Mouse (Mus musculus) left cerebral cortex, adult 9 months (tissue): ENCODE measurements at regions not wholly inside any gene's neighbourhood (a gene's known extent, or its start where the extent isn't known, plus 50 kb on each side); places are given as distances from the start of the nearest gene placed in this dataset.

Source experiments
- DNase-seq, 2 experiments: peaks; one replicate each; pipeline ENCODE4 v3.0.0; 2022; ENCODE audit warnings: low spot score in 2 of 2

DNA sequence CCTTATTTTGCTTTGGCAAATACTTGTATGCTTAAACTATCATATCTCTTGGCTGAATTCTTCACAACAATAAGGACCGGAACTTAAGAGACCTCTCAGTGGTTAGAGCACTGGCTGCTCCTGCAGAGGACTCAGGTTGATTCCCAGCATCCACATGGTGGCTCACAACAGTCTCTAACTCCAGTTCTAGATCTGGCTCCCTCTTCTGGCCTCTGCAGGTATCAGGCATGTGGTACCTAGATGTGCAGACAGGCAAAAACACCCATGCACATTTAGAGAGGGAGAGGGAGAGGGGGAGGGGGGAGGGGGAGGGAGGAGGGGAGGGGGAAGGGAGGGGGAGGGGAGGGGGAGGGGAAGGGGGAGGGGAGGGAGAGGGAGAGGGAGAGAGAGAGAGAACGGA is 80.0 kb upstream of the Sfswap start:
- no peak for DNase-seq

DNA sequence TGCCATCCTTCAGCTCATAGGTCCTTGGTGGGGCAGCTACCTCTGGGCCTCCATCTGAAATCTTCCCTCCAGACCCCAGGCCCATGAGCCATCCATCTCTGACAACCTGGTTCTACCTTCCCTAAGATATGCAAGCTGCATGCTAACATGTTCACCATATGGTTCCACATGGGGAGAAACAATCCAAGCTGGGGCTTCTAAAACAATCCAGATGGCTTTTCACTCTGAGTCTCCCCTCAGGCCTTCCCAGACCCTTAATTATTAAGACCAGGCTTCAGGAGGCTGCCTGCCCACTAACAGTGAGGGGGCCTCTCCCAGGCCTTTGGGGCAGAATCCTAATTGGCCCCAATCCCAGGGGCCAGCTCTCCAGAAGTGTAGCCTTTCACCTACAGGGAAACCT is 71.1 kb upstream of the Sfswap start:
- DNase-seq: no peak

DNA sequence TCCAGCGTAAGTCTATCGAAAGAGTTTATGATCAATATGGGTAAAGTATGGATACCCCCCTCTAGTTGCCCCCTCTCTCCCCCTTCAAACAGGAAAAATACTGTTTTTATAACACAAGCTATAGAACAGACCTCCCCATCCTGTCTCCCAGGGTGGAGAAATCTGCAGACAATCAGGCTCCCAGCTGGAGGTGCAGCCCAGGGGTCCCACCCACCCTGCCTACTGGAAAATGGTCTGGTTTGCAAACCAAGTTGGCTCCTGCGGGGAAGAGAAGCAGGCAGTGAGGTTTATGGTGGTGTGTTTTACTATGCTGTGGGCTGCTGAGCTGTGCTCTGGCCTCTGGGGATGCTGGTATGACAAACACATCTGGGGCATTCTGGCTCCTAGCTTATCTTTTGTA is 70.7 kb upstream of the Sfswap start:
- DNase-seq: no peak

DNA sequence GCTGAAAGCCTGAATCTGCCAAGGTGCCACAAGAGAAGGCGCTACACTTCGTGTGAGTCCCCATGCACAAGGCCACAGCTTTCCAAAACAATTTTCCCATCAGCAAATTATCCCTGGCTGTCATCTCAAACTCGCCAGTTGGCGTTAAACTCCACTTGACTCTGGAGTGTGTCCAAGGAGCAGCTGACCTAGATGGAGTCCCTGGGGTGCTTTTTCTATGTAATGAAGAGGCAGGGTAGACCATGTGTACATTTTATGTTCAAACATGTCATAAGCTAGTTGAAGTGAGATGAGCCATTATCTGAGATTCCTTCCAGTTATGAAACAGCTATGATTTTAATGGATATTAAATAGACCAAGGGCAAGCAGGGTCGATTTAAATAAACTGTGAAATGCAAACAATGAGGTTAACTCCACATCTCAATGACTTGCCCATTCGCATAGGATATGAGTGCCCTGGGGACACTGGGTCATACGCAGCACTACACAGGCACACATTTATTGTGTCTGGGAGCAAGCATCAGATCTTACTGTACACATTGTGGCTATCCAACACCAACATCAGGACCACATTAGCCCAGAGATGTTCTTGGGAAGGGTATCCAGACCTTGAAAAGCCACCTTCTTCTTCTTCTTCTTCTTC is 51.0 kb upstream of the Sfswap start:
- no peak for DNase-seq
